Mouse (Mus musculus) T-helper 1 cell (primary cell): ENCODE measurements at regions not wholly inside any gene's neighbourhood (a gene's known extent, or its start where the extent isn't known, plus 50 kb on each side); places are given as distances from the start of the nearest gene placed in this dataset.

ENCODE experiments used
- in situ Hi-C: fragments of 300-600 bp; cut with MboI, MseI; formaldehyde crosslinking; loops from one replicate; pipeline ENCODE4 v1.15.1; 2025; ENCODE audit warnings: high pct_unique_total_duplicates

GRCm38 (mm10) chr9:61225020-61225652, 147.0 kb upstream of the Tle3 start:
- in situ Hi-C loops, result no loop called here

GRCm38 (mm10) chr9:61225882-61226281, 146.3 kb upstream of the Tle3 start:
- in situ Hi-C loops, result no loop called here

- in situ Hi-C loops, result no loop called here
These were observed 145.4 kb upstream of the Tle3 start for GRCm38 (mm10) chr9:61226596-61227384.

GRCm38 (mm10) chr9:61227492-61228229, 144.5 kb upstream of the Tle3 start:
- in situ Hi-C loops, result no loop called here

- in situ Hi-C loops, result no loop called here
These were observed 143.9 kb upstream of the Tle3 start for GRCm38 (mm10) chr9:61228230-61228631.

- in situ Hi-C loops, result no loop called here
These were observed 141.9 kb upstream of the Tle3 start for GRCm38 (mm10) chr9:61230306-61230705.

GRCm38 (mm10) chr9:61232630-61233029, 139.5 kb upstream of the Tle3 start:
- in situ Hi-C loops, result no loop called here

- in situ Hi-C loops, result no loop called here
These were observed 138.9 kb upstream of the Tle3 start for GRCm38 (mm10) chr9:61233251-61233650.

GRCm38 (mm10) chr9:61235653-61236610, 136.2 kb upstream of the Tle3 start:
- in situ Hi-C loops, result no loop called here

GRCm38 (mm10) chr9:61238687-61239250, 133.4 kb upstream of the Tle3 start:
- in situ Hi-C loops, result no loop called here

- in situ Hi-C loops, result no loop called here
These were observed 132.8 kb upstream of the Tle3 start for GRCm38 (mm10) chr9:61239328-61239727.

- in situ Hi-C loops, result no loop called here
These were observed 130.7 kb upstream of the Tle3 start for GRCm38 (mm10) chr9:61241442-61241841.

- in situ Hi-C loops, result no loop called here
These were observed 129.9 kb upstream of the Tle3 start for GRCm38 (mm10) chr9:61242167-61242860.

GRCm38 (mm10) chr9:61243289-61243688, 128.9 kb upstream of the Tle3 start:
- in situ Hi-C loops, result no loop called here

GRCm38 (mm10) chr9:61249691-61250425, 122.3 kb upstream of the Tle3 start:
- in situ Hi-C loops, result no loop called here

GRCm38 (mm10) chr9:61251606-61252005, 120.6 kb upstream of the Tle3 start:
- in situ Hi-C loops, result no loop called here

GRCm38 (mm10) chr9:61253761-61254160, 118.4 kb upstream of the Tle3 start:
- in situ Hi-C loops, result no loop called here

- in situ Hi-C loops, result no loop called here
These were observed 114.7 kb upstream of the Tle3 start for GRCm38 (mm10) chr9:61257488-61257887.

- in situ Hi-C loops, result no loop called here
These were observed 114.1 kb upstream of the Tle3 start for GRCm38 (mm10) chr9:61258100-61258499.
